Mouse (Mus musculus): ENCODE measurements around the gene Mfap5. TPM values are rescaled to one million over a fixed set of nuclear protein-coding genes. Genes with fewer than 3 reads are reported as not detected.
"Not testable (repeated sequence)": the region's sequence is repeated elsewhere in the genome, so short reads cannot be mapped to it uniquely, and the experiment has no call there.

Gene Mfap5
- polyA plus RNA-seq, 1 experiment from 2014 or later: 6.8 TPM

GRCm38 (mm10) chr6:122569762-122570161, 64.1 kb downstream of the Mfap5 start:
- Histone ChIP-seq H3K27me3 (no peaks in the 10 kb centered on the region), H3K9ac (no peak overlapping the region), H3K4me3 (no peak overlapping the region), H3K4me2 (replicated peaks) (no peak overlapping the region), H3K4me1 (no peaks in the 10 kb centered on the region), H3K9me3 (no peaks in the 10 kb centered on the region), H3K27ac (no peak overlapping the region), H3K36me3 (no peaks in the 10 kb centered on the region)
- no peak for ATAC-seq (ENCODE audit: low FRiP score, low read depth)
- WGBS: 33% methylated on average over 1 of the region's 1 CpGs

GRCm38 (mm10) chr6:122570695-122571616, 65.3 kb downstream of the Mfap5 start:
- Histone ChIP-seq H3K9me3 (no peaks in the 10 kb centered on the region), H3K4me2 (replicated peaks) (no peak overlapping the region), H3K9ac (no peak overlapping the region), H3K36me3 (no peaks in the 10 kb centered on the region), H3K4me1 (no peaks in the 10 kb centered on the region), H3K27ac (no peak overlapping the region), H3K4me3 (no peak overlapping the region), H3K27me3 (no peaks in the 10 kb centered on the region)
- no peak for ATAC-seq (ENCODE audit: low FRiP score, low read depth)
- 50% methylated on average over 8 of the region's 8 CpGs for WGBS

- no peaks in the 10 kb centered on the region for H3K36me3 ChIP-seq
- H3K9me3 ChIP-seq: no peaks in the 10 kb centered on the region
- no peak overlapping the region for H3K4me2 ChIP-seq (replicated peaks)
- no peak for ATAC-seq (ENCODE audit: low FRiP score, low read depth)
- H3K9ac ChIP-seq: no peak overlapping the region
- no peaks in the 10 kb centered on the region for H3K4me1 ChIP-seq
- no peaks in the 10 kb centered on the region for H3K27me3 ChIP-seq
- 88% methylated on average over 3 of the region's 3 CpGs for WGBS
- H3K27ac ChIP-seq: no peak overlapping the region
- H3K4me3 ChIP-seq: no peak overlapping the region
Observed at GRCm38 (mm10) chr6:122571617-122571959, 65.9 kb downstream of the Mfap5 start.

- not testable (repeated sequence) for H3K9ac ChIP-seq; H3K27me3 ChIP-seq; ATAC-seq (ENCODE audit: low FRiP score, low read depth); H3K4me2 ChIP-seq (replicated peaks); H3K36me3 ChIP-seq; H3K27ac ChIP-seq; H3K4me3 ChIP-seq; H3K4me1 ChIP-seq; H3K9me3 ChIP-seq
- 91% methylated on average over 1 of the region's 1 CpGs for WGBS
Observed at GRCm38 (mm10) chr6:122575037-122575436, 69.4 kb downstream of the Mfap5 start.

GRCm38 (mm10) chr6:122577030-122577429, 71.4 kb downstream of the Mfap5 start:
- H3K9ac ChIP-seq: no peak overlapping the region
- no peaks in the 10 kb centered on the region for H3K4me1 ChIP-seq
- H3K27ac ChIP-seq: no peak overlapping the region
- no peak overlapping the region for H3K4me3 ChIP-seq
- H3K36me3 ChIP-seq: no peaks in the 10 kb centered on the region
- H3K4me2 ChIP-seq (replicated peaks): no peak overlapping the region
- H3K27me3 ChIP-seq: no peaks in the 10 kb centered on the region
- no peak for ATAC-seq (ENCODE audit: low FRiP score, low read depth)
- H3K9me3 ChIP-seq: no peaks in the 10 kb centered on the region
- WGBS: 89% methylated on average over 3 of the region's 3 CpGs

Other genes starting within 250 kb of the Mfap5 start
- gene Klrg1, start 223.0 kb upstream of the Mfap5 start, polyA plus RNA-seq (2015; fragmentation: Nextera tagmentation; extraction: Ambion mirVana): 0.22 and 0.27 TPM in 2 replicates
- 77.6 and 79.1 TPM in 2 replicates for gene M6pr, start 197.1 kb upstream of the Mfap5 start, polyA plus RNA-seq (2015; fragmentation: Nextera tagmentation; extraction: Ambion mirVana)
- gene Phc1, start 165.3 kb upstream of the Mfap5 start, polyA plus RNA-seq (2015; fragmentation: Nextera tagmentation; extraction: Ambion mirVana): 26.1 and 28.4 TPM in 2 replicates
- gene Rimklb, start 7.1 kb upstream of the Mfap5 start, polyA plus RNA-seq (2015; fragmentation: Nextera tagmentation; extraction: Ambion mirVana): 36.1 and 38.8 TPM in 2 replicates
- 0.32 and 0.43 TPM in 2 replicates for gene Aicda, start 48.0 kb downstream of the Mfap5 start, polyA plus RNA-seq (2015; fragmentation: Nextera tagmentation; extraction: Ambion mirVana)
- 2.4 and 3.7 TPM in 2 replicates for gene Apobec1, start 96.6 kb downstream of the Mfap5 start, polyA plus RNA-seq (2015; fragmentation: Nextera tagmentation; extraction: Ambion mirVana)
- gene Gdf3, start 104.2 kb downstream of the Mfap5 start, polyA plus RNA-seq (2015; fragmentation: Nextera tagmentation; extraction: Ambion mirVana): 0.13 and 0.14 TPM in 2 replicates
- not detected in 2 replicates for gene Dppa3, start 120.6 kb downstream of the Mfap5 start, polyA plus RNA-seq (2015; fragmentation: Nextera tagmentation; extraction: Ambion mirVana)
- gene Nanog, start 201.6 kb downstream of the Mfap5 start, polyA plus RNA-seq (2015; fragmentation: Nextera tagmentation; extraction: Ambion mirVana): 0.25 and 0.37 TPM in 2 replicates